Mouse (Mus musculus): Measurements from ENCODE around the gene Abcc10.

- TF ChIP-seq CTCF (conservative IDR thresholded peaks at IDR 0.05; ENCODE audit: low read length) (no peak), NANOG (IDR thresholded peaks at IDR 0.05; ENCODE audit: borderline replicate concordance, low read length) (no peak)
Observed at GRCm38 (mm10) chr17:46320492-46320891, 7.7 kb downstream of the Abcc10 start.
